Mouse (Mus musculus) liver, embryonic 12.5 days (tissue): Measurements from ENCODE around the gene Ccdc33. TPM values are rescaled to one million over a fixed set of nuclear protein-coding genes. Genes with fewer than 3 reads are reported as not detected.

Experiments used
- ATAC-seq: fragments of 200-750 bp; cut with Nextera tagmentation; 2 replicates; pipeline ENCODE4 v1.8.0; 2017; ENCODE audit warnings: moderate number of reproducible peaks, mild to moderate bottlenecking, moderate library complexity
- H3K27ac ChIP-seq: fragments of 300-500 bp; sonication (generic); 2 replicates; pipeline ENCODE4 v1.5.1; 2016; ENCODE audit warnings: mild to moderate bottlenecking
- H3K27me3 ChIP-seq: fragments of 300-500 bp; sonication (generic); replicated peaks from 2 replicates; pipeline ENCODE4 v1.6.1; 2016; ENCODE audit warnings: mild to moderate bottlenecking, moderate library complexity
- H3K36me3 ChIP-seq: fragments of 300-500 bp; sonication (generic); 2 replicates; pipeline ENCODE4 v1.6.1; 2016; ENCODE audit warnings: mild to moderate bottlenecking, moderate library complexity
- H3K4me1 ChIP-seq: fragments of 300-500 bp; sonication (generic); 2 replicates; pipeline ENCODE4 v1.6.1; 2016
- H3K4me2 ChIP-seq: fragments of 300-500 bp; sonication (generic); 2 replicates; pipeline ENCODE4 v1.6.1; 2016; ENCODE audit warnings: mild to moderate bottlenecking, moderate library complexity
- H3K4me3 ChIP-seq: fragments of 300-500 bp; sonication (generic); 2 replicates; pipeline ENCODE4 v1.5.1; 2016; ENCODE audit warnings: mild to moderate bottlenecking, moderate library complexity
- H3K9ac ChIP-seq: fragments of 300-500 bp; sonication (generic); 2 replicates; pipeline ENCODE4 v1.6.1; 2016; ENCODE audit warnings: mild to moderate bottlenecking, moderate library complexity
- H3K9me3 ChIP-seq: fragments of 300-500 bp; sonication (generic); replicated peaks from 2 replicates; pipeline ENCODE4 v1.6.1; 2016; ENCODE audit warnings: mild to moderate bottlenecking, moderate library complexity
- WGBS: fragments of 180-500 bp; shearing (Covaris S2); methylation state at CpG from one replicate; pipeline ENCODE4 v1.1.7; 2016; ENCODE audit not compliant: insufficient replicate concordance; 5-methylcytosine and 5-hydroxymethylcytosine counted together
- polyA plus RNA-seq: library from polyadenylated mRNA; unstranded; fragments of >200 nt; fragmentation: Nextera tagmentation; extraction: Ambion mirVana; gene quantifications from 2 replicates; pipeline ENCODE4 v1.2.1, GENCODE M21; 2016

Ccdc33 gene
- polyA plus RNA-seq, 1 experiment from 2014 or later, result not detected

DNA sequence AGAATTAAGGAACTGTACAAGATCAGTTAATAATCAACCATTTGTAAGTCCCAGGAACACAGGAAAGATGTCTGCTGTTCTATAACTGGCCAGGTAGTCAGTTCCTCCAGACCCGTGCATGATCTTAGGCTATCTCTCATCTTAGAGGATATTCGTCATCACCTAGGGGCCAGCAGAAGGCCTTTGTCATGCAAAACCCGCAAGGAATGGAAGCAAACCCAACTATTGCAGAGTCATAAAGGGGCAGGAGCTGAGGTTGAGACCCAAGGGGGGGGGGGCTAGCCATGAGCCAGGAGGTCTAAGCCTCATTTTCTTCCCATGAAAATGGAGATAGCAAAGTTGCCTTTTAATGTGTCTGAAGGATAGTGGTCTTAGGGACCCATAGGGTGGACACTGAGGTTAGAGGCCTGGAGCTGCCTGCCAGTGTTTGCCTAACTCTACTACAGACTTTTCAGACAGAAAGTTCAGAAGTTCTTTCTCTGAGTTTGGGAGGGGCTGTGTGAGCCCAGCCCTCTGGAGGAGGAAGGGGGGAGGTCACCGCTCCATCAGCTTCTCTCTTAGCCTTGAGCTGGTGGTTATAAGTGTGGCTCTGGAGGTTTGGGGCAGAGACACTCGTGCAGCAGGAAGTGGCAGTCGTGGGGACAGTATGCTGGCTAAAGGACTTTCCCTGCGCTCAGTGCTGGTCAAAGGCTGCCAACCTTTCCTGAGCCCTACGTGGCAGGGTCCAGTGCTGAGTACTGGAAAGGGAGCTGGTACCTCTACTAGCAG lies 104.0 kb downstream of the Ccdc33 start:
- Histone ChIP-seq H3K9ac (no peak overlapping the region), H3K36me3 (no peaks in the 10 kb centered on the region), H3K4me2 (no peak overlapping the region), H3K9me3 (no peaks in the 10 kb centered on the region), H3K27me3 (peaks cover 8% of the 10 kb centered on the region; the same call in 1 of the 2 replicates), H3K27ac (no peak overlapping the region), H3K4me1 (no peaks in the 10 kb centered on the region), H3K4me3 (no peak overlapping the region)
- no peak for ATAC-seq
- 32% methylated on average over 8 of the region's 8 CpGs for WGBS

DNA sequence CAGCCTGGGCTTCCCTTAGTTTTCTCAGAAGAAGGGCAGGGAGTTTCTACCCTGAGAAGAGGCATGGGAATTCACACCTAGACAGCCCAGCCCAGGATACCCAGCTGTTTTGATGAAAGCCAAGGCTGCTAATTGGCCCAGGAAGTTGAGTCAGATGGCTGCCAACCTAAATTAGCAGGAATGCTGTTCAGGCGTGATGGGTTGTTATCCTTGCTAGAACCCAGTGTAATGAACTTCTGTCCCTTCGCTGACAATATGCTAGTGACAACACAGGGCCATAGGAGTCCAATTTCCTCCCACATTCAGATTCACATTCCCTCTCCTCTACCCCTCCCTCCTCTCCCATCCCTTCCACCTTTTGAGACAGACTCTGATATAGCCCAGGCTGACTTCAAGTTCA lies 105.7 kb downstream of the Ccdc33 start:
- WGBS, result 31% methylated on average over 2 of the region's 2 CpGs

DNA sequence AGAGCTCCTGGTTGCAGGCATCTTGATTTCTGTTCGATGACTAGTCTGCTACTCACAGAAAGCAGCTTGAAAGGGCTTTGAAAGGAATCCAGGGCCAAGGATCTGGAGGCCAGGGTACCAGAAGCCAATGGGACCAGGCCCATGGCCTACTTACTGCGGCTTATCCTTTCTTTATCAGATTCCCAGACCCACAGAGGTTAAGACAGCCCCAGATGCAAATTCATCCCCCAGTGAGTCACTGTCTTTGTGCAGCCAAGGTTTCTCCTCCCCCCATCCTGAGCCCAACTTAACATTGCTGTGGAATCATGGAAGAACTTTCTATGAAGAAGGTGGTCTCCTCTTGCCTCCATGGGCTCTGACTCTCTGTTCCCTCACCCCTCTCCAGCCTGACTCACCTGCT lies 106.1 kb downstream of the Ccdc33 start:
- Histone ChIP-seq H3K9ac (no peak overlapping the region), H3K4me1 (no peaks in the 10 kb centered on the region), H3K27ac (no peak overlapping the region), H3K36me3 (no peaks in the 10 kb centered on the region), H3K4me2 (no peak overlapping the region), H3K27me3 (peaks cover 8% of the 10 kb centered on the region; the same call in 1 of the 2 replicates), H3K9me3 (no peaks in the 10 kb centered on the region), H3K4me3 (no peak overlapping the region)
- WGBS, result 36% methylated on average over 2 of the region's 2 CpGs
- no peak for ATAC-seq

More for the DNA sequence above, 105.7 kb downstream of the Ccdc33 start:
- no peak overlapping the region for H3K4me2 ChIP-seq
- no peak overlapping the region for H3K27ac ChIP-seq
- no peaks in the 10 kb centered on the region for H3K9me3 ChIP-seq
- no peak overlapping the region for H3K9ac ChIP-seq
- no peak for ATAC-seq
- no peaks in the 10 kb centered on the region for H3K36me3 ChIP-seq
- H3K4me3 ChIP-seq, result no peak overlapping the region
- H3K4me1 ChIP-seq, result no peaks in the 10 kb centered on the region
- H3K27me3 ChIP-seq, result peaks cover 8% of the 10 kb centered on the region; the same call in 1 of the 2 replicates

DNA sequence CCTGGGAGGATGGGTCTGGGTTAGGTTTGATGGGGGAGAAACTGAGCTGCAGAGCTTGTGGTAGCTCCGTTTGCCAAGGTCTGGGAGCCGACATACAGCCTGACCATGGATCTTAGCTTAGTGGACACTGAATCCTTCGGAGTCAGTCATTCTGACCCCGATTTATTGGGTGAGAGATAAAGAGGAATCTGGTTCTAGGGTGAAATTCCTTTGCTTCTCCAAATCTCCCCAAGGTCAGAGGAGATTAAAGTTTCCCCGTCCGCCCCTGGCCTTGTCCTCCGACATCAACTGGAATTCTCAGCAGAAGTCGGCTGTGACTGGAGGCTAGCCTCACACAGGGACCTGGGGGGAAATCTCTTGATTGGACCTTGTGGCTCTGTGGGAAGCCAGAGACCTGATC lies 107.1 kb downstream of the Ccdc33 start:
- no peak overlapping the region for H3K27ac ChIP-seq
- H3K27me3 ChIP-seq, result peaks cover 8% of the 10 kb centered on the region; the same call in 1 of the 2 replicates
- no peak overlapping the region for H3K4me2 ChIP-seq
- H3K36me3 ChIP-seq, result no peaks in the 10 kb centered on the region
- 66% methylated on average over 8 of the region's 8 CpGs for WGBS
- no peak overlapping the region for H3K4me3 ChIP-seq
- no peak overlapping the region for H3K9ac ChIP-seq
- no peaks in the 10 kb centered on the region for H3K4me1 ChIP-seq
- no peak for ATAC-seq
- no peaks in the 10 kb centered on the region for H3K9me3 ChIP-seq

DNA sequence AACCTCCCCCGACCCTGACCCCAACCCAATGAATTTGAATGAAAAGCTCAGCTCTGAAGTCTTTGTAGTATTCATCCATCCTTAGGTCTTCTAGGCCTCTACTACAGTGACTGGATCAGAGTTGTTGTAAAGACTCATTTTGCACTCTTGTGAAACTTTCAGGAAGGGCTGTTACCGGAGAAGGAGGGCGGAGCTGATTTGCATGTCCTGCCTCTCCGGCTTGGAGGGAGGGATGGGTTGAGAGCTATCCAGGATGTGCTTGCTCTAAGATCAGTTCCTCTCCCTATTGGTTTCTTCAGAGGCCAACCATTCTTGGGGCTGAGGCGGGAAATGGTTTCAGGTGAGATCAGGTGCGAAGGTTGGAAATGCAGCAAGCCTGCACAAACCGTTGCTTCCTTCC lies 107.6 kb downstream of the Ccdc33 start:
- Histone ChIP-seq H3K9me3 (no peaks in the 10 kb centered on the region), H3K4me2 (no peak overlapping the region), H3K4me3 (no peak overlapping the region), H3K4me1 (no peaks in the 10 kb centered on the region), H3K36me3 (no peaks in the 10 kb centered on the region), H3K27me3 (peaks cover 8% of the 10 kb centered on the region; the same call in 1 of the 2 replicates), H3K27ac (no peak overlapping the region), H3K9ac (no peak overlapping the region)
- no peak for ATAC-seq
- WGBS, result 33% methylated on average over 7 of the region's 7 CpGs

DNA sequence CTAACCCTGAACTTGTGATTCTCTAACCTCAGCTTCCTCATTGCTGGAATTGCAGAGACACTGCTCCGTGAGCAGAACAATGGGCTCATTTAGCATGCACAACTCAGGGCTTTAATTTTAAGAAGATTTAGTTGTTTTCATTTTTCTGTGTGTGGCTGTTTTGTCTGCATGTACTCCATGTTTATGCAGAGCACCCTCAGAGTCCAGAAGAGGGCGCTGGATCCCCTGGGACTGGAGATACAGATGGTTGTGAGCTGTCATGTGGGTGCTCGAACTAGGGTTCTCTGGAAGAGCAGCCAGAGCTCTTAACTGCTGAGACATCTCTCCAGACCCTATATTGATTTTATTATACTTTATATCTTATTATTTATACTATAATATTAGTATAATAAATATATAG lies 109.0 kb downstream of the Ccdc33 start:
- no peak overlapping the region for H3K27ac ChIP-seq
- peaks cover 8% of the 10 kb centered on the region; the same call in 1 of the 2 replicates for H3K27me3 ChIP-seq
- H3K9me3 ChIP-seq, result no peaks in the 10 kb centered on the region
- H3K36me3 ChIP-seq, result no peaks in the 10 kb centered on the region
- WGBS, result 38% methylated on average over 3 of the region's 3 CpGs
- no peak overlapping the region for H3K9ac ChIP-seq
- H3K4me1 ChIP-seq, result no peaks in the 10 kb centered on the region
- no peak overlapping the region for H3K4me2 ChIP-seq
- no peak overlapping the region for H3K4me3 ChIP-seq
- no peak for ATAC-seq

DNA sequence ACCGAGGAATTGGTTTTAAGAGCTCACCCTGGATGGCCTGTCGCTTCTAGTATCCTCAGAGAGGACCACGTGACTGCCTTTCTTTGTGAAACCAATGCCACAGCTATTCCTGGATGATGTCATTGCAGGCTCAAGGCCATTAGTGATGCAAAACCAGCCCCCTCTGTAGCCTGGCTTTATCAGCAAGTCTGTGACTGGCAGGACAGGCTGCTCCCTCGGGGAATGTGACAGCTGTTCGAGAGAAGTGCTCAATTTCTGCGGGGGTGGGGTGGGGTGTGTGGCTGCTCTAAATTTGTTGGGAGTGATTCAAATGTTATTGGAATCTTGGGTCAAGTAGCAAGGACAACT lies 109.6 kb downstream of the Ccdc33 start:
- H3K4me2 ChIP-seq, result no peak overlapping the region
- H3K4me3 ChIP-seq, result no peak overlapping the region
- 11% methylated on average over 6 of the region's 6 CpGs for WGBS
- no peak overlapping the region for H3K9ac ChIP-seq
- no peak for ATAC-seq
- H3K4me1 ChIP-seq, result no peaks in the 10 kb centered on the region
- no peaks in the 10 kb centered on the region for H3K36me3 ChIP-seq
- no peaks in the 10 kb centered on the region for H3K9me3 ChIP-seq
- no peak overlapping the region for H3K27ac ChIP-seq
- peaks cover 11% of the 10 kb centered on the region; the same call in 1 of the 2 replicates for H3K27me3 ChIP-seq

DNA sequence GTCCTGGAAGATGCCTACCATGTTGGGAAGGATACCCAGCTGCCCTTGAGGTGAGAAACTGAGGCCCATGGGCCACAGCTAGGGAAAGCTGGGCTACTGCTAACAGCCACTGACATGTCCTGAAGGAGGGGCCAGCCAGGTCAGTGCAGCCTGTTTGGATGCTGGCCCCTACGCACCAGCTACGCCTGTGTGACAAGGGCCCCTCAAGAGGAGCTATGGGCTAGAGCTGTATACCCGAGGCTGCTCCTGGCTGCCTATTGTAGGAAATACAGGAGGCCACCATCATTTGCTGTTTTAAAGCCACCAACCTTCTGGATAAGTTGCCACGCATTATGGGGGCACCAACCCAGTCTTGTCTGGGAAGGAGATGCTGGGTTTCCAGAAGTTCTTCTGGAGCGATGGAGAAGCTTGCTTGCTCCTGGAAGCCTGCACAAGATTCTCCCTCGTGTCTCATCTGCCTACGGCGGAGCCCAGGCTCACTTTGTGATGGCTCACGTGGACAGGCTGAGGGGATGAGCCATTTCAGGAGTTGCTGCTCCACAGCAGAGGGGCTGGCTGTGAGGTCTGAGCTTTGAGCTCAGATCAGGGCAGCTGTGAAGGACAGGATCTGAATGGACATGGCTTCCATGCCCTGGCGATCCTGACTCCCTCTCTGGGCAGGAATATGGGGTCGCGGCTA lies 110.1 kb downstream of the Ccdc33 start:
- Histone ChIP-seq H3K27me3 (peaks cover 11% of the 10 kb centered on the region; the same call in 1 of the 2 replicates), H3K4me1 (no peaks in the 10 kb centered on the region), H3K4me3 (no peak overlapping the region), H3K9ac (no peak overlapping the region), H3K36me3 (no peaks in the 10 kb centered on the region), H3K27ac (no peak overlapping the region), H3K4me2 (no peak overlapping the region), H3K9me3 (no peaks in the 10 kb centered on the region)
- 60% methylated on average over 12 of the region's 12 CpGs for WGBS
- ATAC-seq, result no peak

DNA sequence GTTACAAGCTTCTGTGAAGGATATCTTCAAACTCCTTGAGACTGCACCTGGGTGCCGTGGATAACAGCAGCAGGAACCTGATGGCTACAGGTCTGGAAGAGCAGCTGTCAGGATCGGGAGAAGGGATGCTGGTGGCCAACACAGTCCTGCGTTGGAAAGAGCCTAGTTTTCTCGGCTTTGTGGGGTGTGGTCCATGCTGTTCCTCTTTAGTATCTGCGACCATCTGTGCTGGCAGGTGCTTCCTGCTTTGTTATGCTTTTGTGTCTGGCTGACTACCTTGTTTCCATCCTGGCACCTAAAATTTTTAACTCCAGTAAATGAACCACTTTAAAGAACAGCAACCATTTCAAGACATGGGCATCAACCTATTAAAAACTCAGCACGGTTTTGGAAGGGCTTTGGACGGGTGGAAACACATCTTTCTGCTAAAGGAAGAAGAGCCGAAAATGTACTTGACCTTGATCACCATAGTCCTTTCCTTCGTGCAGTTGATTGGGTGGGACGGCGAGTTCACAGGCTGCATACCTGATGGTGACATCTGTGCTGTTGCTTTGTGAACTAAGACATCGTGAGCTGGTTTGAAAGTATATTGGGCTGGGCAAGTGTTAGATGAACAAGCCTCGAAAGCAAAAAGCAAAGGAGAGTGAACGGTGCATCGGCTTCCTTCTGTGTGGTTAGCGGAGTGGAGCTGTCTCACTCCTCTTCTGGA lies 112.7 kb downstream of the Ccdc33 start, which contains the start of gene Cyp11a1:
TSS of gene Cyp11a1 (plus strand) at position 659 of the 709 bp plus-strand sequence.
- Histone ChIP-seq H3K27me3 (peaks cover 10% of the 10 kb centered on the region), H3K9me3 (no peaks in the 10 kb centered on the region), H3K9ac (no peak within 1 kb of the TSS), H3K36me3 (no peaks in the 10 kb centered on the region), H3K4me3 (no peak within 1 kb of the TSS), H3K4me2 (no peak within 1 kb of the TSS), H3K4me1 (no peaks in the 10 kb centered on the region), H3K27ac (no peak within 1 kb of the TSS)
- ATAC-seq, result no peak
- WGBS, result 60% methylated on average over 16 of the region's 16 CpGs

DNA sequence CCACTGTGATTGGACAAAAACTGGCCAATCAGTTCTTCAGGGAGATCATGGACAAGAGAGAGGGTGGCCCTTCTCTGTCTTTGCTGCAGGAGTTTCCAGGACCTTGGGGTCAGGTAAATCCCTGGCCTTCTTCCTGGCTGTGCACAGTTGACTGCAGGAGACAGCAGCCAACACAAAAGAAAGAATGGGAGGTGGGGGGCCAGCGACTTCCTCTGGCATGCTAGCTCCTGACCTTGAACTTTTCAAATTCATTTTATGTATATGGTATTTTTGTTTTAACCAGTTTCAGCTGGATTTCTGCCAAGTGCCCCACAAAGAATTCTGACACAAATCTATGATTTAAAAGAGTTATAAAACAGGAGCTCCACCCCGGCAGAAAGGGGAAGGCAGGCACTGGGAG lies 115.4 kb downstream of the Ccdc33 start:
- WGBS, result 29% methylated on average over 2 of the region's 2 CpGs
- no peaks in the 10 kb centered on the region for H3K4me1 ChIP-seq
- H3K9ac ChIP-seq, result no peak overlapping the region
- H3K9me3 ChIP-seq, result no peaks in the 10 kb centered on the region
- no peak overlapping the region for H3K27ac ChIP-seq
- no peak for ATAC-seq
- no peak overlapping the region for H3K4me3 ChIP-seq
- no peak overlapping the region for H3K4me2 ChIP-seq
- H3K36me3 ChIP-seq, result no peaks in the 10 kb centered on the region
- H3K27me3 ChIP-seq, result peaks cover 28% of the 10 kb centered on the region

DNA sequence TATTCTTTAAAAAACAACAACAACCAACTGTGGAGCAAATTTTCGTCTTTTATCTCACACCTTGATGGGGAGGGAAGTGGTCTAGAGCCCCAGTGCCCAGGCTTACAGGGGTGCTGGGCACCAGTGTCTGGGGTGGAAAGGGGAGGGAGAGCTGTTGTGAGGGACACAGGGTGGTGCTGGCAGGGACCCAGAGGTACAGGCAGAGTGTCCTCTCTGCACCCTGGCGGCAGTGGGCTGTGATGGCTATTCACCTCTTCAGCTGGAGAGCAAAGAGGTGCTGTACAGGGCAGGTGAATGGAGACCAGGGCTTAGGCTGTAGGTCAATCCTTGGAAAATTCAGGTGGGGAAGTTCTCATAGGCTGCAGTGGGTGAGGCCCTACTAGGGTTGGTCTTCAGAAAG lies 118.9 kb downstream of the Ccdc33 start:
- H3K9me3 ChIP-seq, result no peaks in the 10 kb centered on the region
- H3K27ac ChIP-seq, result no peak overlapping the region

DNA sequence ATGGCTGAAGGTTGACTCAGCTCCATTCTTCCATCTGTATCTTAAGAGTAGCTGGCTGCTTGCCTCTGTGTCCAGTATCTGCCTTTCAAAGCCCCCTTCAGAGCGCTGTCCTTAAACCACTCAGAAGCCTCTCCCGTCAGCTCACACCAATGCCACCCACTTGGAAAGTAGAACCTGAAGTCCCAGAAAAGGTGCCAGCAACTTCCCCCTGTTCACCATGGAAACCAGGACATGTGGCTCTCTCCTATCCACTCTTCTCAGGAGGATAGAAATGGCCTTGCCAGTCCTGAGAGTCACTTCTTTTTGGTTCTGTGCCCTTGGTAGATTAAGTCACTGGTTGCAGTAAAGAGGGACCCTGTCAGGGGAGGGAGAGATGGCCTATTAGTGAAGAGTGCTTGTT lies 119.9 kb downstream of the Ccdc33 start:
- 49% methylated on average over 2 of the region's 2 CpGs for WGBS
- Histone ChIP-seq H3K9me3 (no peaks in the 10 kb centered on the region), H3K4me3 (no peak overlapping the region), H3K4me1 (peaks cover 8% of the 10 kb centered on the region; the same call in 1 of the 2 replicates), H3K9ac (no peak overlapping the region), H3K27ac (no peak overlapping the region), H3K4me2 (no peak overlapping the region), H3K27me3 (peaks cover 47% of the 10 kb centered on the region), H3K36me3 (no peaks in the 10 kb centered on the region)
- ATAC-seq, result no peak

More for the DNA sequence above, 118.9 kb downstream of the Ccdc33 start:
- 41% methylated on average over 2 of the region's 2 CpGs for WGBS
- peaks cover 50% of the 10 kb centered on the region for H3K27me3 ChIP-seq
- H3K9ac ChIP-seq, result no peak overlapping the region
- no peak overlapping the region for H3K4me3 ChIP-seq
- no peak for ATAC-seq
- no peaks in the 10 kb centered on the region for H3K36me3 ChIP-seq
- H3K4me2 ChIP-seq, result no peak overlapping the region
- peaks cover 8% of the 10 kb centered on the region; the same call in 1 of the 2 replicates for H3K4me1 ChIP-seq
